Mouse (Mus musculus): ENCODE data around the gene Itpkb.

DNA sequence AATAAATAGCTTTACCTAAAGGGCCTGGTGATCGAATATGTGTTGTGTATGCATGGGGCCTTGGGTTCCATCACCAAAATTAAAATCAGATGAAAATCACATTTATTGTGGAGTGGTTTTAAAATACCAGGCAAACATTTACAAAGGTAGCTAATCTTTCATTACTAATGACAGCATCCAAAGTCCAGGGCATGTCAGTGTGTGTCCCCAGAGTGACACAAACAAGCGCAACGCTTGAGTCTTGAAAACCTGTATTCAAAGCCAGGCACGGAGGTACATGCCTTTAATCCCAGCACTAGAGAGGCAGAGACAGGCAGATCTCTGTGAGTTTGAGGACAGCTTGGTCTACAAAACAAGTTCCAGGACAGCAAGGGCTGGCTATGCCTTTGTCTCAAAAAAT, 30.6 kb upstream of the Itpkb start:
- no peak for TF ChIP-seq CTCF (IDR thresholded peaks at IDR 0.05)
- no peak for TF ChIP-seq EP300 (IDR thresholded peaks at IDR 0.05)

Data from lung, postnatal 0 days (tissue).